Mouse (Mus musculus): ENCODE results near the gene Adam19.

GRCm38 (mm10) chr11:46115011-46115410 lies 59.2 kb downstream of the Adam19 start:
- no peak for TF ChIP-seq POLR2A (IDR thresholded peaks at IDR 0.05; ENCODE audit: control insufficient read depth, extremely low read depth, insufficient read depth, low read length, poor library complexity)
- no peak for TF ChIP-seq CTCF (IDR thresholded peaks at IDR 0.05; ENCODE audit: borderline replicate concordance, control insufficient read depth, extremely low read depth, insufficient read depth, low read length, poor library complexity)
